Mouse (Mus musculus): ENCODE data around the gene Ifitm3.

- TF ChIP-seq CTCF (IDR thresholded peaks at IDR 0.05; ENCODE audit: low read depth), result no peak
- TF ChIP-seq EP300 (IDR thresholded peaks at IDR 0.05; ENCODE audit: low read depth), result no peak
These were observed 11.2 kb upstream of the Ifitm3 start for GRCm38 (mm10) chr7:141021489-141022449.

All from liver, embryonic 14.5 days (tissue).